Mouse (Mus musculus): ENCODE data around the gene Tnp1.

Gene Tnp1

DNA sequence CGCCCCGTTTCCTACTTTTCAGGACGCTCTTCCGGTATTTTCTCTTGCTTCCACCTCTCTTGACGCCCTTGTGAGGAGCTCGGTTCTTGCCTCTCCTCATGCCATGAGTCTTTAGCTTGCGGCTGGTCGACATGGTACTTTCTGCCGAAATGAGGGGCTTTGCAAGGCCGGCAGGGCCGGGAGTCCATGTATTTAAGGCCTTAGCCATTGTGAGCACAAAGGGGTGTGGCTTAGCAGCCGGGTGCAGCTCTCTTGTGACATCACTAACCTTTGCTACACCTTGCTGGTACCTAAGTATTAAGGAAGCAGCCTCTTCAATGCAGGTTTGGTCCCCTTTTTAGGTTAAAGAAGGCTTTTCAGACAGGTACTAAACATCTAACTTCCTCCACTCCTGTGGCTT lies at the start of gene Tnp1:
Gene Tnp1, minus strand, starts transcription at position 179 of the 400 bp plus-strand sequence.
- no peak for DNase-seq

- no peak for DNase-seq
Measured at GRCm38 (mm10) chr1:73064336-73064735, 48.6 kb upstream of the Tnp1 start.

GRCm38 (mm10) chr1:73061491-73062233 lies 46.0 kb upstream of the Tnp1 start:
- DNase-seq, result no peak

DNA sequence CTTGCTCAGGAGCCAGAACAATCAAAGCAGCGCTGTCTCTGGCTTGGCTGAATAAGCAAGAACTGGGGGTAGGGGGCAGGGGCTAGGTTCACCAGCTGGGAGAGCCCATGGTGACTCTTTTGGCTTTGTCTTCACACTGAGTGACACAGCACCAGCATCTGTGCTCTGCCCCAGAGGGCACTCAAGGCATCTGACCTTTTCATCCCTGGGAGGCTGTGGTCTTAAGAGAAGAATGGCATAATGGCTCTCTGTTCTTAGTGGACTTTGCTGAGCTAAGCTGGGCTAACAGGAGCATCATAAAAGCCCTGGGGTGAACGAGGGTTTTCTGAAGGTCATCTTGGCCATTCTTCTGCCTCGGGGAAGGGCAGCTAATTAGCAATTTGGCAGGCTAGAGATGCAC lies 44.6 kb upstream of the Tnp1 start:
- no peak for DNase-seq

DNA sequence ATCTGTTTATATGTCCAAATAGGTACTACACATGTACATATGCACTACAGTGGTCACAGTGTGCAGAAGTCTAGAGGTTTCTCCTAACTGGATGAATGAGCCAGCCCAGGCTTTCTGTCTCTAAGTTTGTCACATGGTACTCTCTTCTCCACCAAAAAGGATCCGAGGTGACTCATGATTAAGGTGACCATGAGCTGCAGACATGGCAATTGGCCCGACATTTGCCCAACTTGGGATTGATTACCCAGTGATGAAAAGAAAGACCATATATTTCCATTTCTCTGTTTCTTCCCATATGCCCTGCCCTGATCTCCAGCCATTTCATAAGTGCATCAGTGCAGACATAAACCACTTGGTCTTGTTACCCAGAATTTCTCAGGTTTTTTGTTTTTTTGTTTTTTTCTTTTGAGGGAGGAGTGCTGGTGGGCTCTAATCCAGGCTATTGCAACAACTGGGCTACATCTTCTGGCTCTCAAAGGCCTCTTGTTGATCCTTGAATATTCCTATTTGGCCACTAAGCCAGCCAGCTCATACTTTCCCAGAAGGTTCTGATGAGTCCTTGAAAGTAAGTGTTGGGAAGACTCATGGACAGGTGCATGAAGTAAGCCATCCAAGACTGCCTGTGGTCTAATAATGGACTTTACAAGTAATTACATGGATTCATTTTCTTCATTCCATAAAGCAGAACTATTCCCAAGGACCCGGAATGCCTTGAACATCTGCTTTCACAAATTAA lies 40.7 kb upstream of the Tnp1 start:
- no peak for DNase-seq

DNA sequence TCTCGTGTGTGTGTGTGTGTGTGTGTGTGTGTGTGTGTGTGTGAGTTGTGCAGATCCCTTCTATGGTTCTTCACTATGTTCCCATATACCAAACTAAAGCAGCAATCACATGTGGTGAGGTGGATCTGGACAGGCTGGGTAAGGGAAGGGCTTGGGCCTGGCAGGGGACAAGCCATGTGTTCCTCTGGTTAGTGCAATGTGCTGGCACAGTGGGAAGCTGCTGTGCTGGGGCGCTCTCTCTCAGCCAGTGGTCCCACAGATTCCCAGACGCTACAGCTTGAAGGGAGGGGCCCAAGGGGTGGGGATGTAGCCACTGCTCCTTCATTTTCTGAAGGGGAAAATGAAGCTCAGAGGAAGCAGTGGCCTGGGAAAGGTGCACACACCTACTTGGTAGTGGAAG lies 40.1 kb upstream of the Tnp1 start:
- peak; percentile 42 for DNase-seq

GRCm38 (mm10) chr1:73055206-73055605 lies 39.5 kb upstream of the Tnp1 start:
- DNase-seq, result peak; percentile 70

GRCm38 (mm10) chr1:73053545-73054326 lies 38.0 kb upstream of the Tnp1 start:
- no peak for DNase-seq

GRCm38 (mm10) chr1:73046896-73047672 lies 31.4 kb upstream of the Tnp1 start:
- no peak for DNase-seq

GRCm38 (mm10) chr1:73045948-73046685 lies 30.4 kb upstream of the Tnp1 start:
- no peak for DNase-seq

- DNase-seq, result no peak
Measured at GRCm38 (mm10) chr1:73043671-73044070, 28.0 kb upstream of the Tnp1 start.

DNA sequence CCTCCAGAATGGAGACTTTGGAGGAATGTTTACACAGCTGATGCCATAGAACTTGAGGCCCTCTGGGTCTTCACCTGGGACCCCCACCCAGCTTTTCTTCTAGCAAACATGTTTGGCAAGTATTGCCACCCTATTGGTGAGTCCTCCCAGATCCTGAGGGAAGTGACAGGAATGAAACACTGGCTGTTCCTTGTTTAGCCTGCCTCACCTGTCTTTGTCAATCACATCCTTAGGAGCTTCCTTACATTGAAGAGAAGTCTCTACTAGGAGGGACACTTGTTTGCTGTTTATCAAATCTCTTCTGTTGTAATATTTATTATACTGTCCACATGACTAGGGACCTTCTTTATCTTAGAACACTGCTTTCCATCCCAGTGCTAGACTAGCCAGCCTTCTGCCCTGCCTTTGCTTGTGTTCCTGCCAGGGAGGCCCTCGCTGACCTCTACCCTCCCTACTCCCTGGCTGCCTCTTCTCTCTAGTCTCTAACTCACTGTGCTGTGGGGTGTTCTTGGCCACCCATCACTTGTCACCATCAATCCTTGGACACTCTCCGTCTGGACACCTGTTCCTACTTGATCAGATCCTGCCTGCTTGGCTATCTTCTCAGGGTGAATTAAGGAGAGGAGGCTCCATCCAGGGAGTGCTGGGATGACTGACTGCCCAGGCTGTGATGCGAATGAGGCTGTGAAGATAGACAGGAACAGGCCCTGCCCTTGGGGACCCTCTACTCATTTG lies 25.1 kb upstream of the Tnp1 start:
- no peak for DNase-seq

DNA sequence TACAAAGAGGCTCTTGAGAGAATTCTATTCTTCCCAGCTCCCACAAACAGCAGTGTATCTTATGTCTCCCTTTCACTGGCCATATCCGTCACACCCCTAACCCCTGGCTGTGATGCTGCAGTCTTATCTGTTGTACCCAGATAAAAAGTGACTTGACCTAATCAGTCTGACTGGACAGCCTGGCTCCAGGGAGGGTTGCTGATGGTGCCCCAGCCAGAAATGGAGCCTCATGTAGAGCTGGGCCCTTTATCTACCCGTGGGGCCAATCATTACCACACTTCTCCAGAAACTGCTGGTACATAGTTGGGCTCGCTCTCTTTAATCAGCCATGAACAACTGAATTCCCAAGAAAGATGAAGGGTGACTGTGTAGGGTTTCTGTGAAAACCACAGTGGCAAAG lies 22.8 kb upstream of the Tnp1 start:
- no peak for DNase-seq

- DNase-seq, result no peak
Measured at GRCm38 (mm10) chr1:73036536-73036935, 20.8 kb upstream of the Tnp1 start.

- no peak for DNase-seq
Measured at GRCm38 (mm10) chr1:73035726-73036125, 20.0 kb upstream of the Tnp1 start.

GRCm38 (mm10) chr1:73032491-73032890 lies 16.8 kb upstream of the Tnp1 start:
- no peak for DNase-seq

DNA sequence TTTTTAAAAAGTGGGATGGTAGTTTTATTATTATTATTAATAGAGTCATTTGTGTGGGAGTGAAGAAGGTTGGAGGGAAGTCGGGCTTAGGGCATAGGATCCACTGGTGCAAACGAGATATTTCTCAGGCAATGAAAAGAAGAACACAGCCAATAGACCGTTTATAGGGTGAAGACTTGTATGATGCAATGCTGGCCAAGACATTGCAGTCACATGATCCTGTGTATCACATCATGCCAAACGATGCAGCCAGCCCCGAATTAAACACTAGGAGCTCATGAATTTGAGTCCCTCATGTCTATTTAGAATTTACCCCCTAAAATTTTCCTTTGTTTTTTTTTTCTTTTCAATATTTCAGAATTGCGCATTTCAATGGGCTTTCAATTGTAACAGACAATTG lies 13.0 kb upstream of the Tnp1 start:
- DNase-seq, result no peak

DNA sequence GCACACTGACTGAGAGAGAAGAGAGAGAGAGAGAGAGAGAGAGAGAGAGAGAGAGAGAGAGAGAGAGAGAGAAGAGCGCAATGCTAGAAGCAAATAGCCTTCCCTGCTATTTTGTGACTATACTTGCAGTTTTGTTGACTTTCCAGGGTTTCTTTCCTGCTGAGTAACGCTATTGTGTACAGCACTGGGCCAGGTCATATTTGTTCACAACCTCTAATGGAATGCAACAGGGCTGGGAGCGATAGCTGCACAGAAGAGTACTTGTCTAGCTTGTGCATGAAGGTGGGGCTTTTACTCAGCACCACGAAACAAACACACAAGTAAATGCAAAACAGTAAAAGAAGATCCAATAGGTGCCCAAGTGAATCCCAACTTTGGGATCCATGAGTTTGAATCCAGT lies 11.7 kb upstream of the Tnp1 start:
- DNase-seq, result no peak

DNA sequence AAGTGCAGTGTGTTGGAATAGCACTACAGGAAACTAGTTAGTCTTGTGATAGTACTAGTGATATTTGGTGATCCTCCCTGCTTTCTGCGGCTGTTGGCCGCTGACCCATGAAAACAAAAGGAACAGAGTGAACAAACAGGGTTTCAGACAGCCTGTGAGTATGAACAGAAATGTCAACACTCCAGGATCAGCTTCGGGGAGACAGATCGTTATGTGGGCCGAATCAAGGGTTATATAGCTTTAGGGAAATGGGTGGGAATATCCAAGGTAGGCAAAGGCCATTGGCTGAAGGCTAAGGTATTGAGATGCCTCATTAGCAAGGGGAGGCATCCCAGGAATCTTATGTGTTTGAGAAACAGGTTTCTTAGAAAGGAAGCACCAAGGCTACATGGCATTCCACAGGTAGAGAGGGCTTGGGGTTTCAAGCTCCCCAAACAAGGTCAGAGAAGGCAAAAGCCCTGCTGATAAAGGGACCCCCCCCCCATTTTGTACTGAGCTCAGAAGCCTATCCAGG lies 11.1 kb upstream of the Tnp1 start:
- DNase-seq, result no peak

- no peak for DNase-seq
Measured at GRCm38 (mm10) chr1:73026157-73026556, 10.4 kb upstream of the Tnp1 start.

DNA sequence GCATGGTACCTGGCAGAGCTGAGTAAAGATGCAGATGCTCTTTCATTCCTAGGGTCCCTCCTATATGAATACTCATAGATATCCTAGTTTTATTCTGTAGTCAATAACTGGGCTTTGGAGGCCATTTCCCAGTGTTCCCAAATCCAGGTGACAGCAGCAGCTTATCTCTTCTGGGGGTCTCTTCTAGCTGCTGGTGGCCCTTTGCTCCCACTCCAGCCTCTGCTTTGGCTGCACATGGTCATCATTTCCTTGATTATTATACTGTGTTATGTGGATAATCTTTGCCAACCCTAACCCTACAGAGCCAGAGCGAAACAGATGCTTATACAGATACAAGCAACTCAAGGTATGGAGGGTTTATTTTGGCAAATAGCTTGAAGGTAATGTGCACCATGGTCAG lies 8.9 kb downstream of the Tnp1 start:
- DNase-seq, result no peak
